Mouse (Mus musculus): ENCODE measurements around the gene Batf. TPM values are rescaled to one million over a fixed set of nuclear protein-coding genes. Genes with fewer than 3 reads are reported as not detected.

Batf gene
- polyA plus RNA-seq (2015; fragmentation: Nextera tagmentation; extraction: Ambion mirVana): 0.44 and 2.9 TPM in 2 replicates

DNA sequence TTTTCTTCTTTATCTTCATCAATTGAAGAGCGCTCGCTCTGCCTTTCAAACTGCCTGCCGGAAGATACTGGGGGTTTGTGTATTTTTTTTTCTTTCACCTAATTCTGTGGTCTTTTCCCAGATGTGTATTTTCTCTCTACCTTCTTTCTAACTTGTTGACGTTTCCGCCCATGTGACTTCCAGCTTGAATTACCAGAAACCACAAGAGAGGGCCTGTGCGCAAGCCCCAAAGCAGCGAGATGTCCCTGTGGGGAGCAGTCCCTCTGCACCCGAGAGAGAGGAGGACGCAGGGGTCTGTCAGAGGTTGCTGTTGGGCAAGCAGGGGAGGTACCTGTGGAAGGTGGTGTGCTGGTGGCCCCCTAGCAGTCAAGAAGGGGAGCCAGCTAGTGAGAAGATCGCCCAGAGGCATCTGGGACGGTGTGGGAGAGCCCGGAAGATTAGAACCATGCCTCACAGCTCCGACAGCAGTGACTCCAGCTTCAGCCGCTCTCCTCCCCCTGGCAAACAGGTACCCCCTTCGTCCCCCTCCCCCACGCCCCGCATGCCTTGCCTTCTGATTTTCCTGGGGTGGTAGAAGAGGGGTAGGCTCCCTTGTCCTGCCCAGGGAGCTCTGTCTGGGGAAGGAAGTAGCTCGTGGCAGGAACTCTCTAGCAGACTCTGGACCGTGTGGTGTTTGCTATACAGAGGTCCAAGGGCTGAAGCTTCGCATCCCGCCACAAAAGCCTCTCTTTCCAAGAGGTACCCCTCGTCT lies at the start of gene Batf:
TSS of gene Batf (plus strand) at position 204 of the 751 bp plus-strand sequence.
- WGBS: 53% methylated on average over 22 of the region's 22 CpGs
- no peak within 1 kb of the TSS for H3K27ac ChIP-seq (replicated peaks)
- 0 out of 2 replicates have a peak within 1 kb of the TSS, but pooled peaks have one; percentile 13 for H3K4me2 ChIP-seq
- H3K4me1 ChIP-seq: no peaks in the 10 kb centered on the region
- no peak within 1 kb of the TSS for H3K9ac ChIP-seq (replicated peaks)
- no peaks in the 10 kb centered on the region for H3K36me3 ChIP-seq
- no peak within 1 kb of the TSS for H3K4me3 ChIP-seq (replicated peaks)
- H3K9me3 ChIP-seq (replicated peaks): no peaks in the 10 kb centered on the region
- ATAC-seq (ENCODE audit: low FRiP score): no peak
- H3K27me3 ChIP-seq (replicated peaks): no peaks in the 10 kb centered on the region

DNA sequence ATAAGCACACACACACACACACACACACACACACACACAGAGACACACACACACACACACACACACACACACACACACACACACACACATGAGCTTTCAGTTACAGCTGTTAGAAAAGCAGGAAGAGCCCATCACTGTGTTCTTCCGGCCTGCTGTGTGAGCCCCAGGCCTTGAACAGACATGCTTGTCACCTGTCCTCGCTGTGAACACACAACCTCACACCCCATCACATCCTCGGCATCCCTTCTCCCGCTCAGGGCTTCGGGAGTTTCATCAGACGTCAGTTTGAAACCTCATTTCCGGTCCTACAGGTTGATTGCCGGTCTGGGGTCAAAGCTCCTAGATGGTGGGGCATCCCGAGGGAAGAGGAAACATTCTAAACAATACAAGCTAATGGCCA lies 48.5 kb upstream of the Batf start:
- Histone ChIP-seq H3K27ac (replicated peaks) (no peak overlapping the region), H3K4me3 (replicated peaks) (no peak overlapping the region), H3K27me3 (replicated peaks) (no peaks in the 10 kb centered on the region), H3K9ac (replicated peaks) (no peak overlapping the region), H3K36me3 (peaks cover 34% of the 10 kb centered on the region), H3K4me1 (peaks cover 20% of the 10 kb centered on the region), H3K9me3 (replicated peaks) (no peaks in the 10 kb centered on the region), H3K4me2 (no peak overlapping the region)
- ATAC-seq (ENCODE audit: low FRiP score): no peak
- 83% methylated on average over 9 of the region's 9 CpGs for WGBS

DNA sequence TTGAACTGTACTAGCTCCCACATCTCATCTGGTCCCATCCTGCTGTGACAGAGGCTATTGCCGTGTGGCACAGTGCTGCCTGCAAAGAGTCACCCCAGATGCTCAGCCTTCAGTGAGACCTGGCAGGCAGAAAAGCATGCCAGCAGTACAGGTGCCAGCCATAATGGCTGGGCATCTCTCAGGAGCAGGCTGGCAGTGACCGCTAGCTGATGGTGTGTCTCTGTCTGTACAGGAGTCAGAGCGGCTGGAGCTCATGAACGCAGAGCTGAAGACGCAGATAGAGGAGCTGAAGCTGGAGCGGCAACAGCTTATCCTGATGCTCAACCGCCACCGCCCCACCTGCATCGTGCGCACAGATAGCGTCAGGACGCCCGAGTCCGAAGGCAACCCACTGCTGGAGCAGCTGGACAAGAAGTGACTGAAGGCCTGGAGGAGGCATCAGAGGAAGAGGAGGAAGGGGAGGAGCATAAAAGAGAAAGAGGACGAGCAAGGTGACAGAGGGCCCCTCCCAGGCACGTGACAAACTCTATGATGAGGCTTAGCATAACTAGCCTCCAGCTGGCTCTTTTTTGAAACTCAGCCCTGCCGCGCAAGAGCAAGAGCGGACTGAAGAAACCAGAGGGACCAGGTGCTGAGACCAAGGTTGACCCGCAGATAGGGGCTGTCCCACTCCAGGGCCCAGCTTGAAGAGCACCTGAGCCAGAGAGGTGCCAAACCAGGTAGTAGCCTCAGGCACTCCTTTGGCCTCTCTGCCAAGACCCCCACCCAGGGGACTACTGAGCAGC lies 47.7 kb upstream of the Batf start:
- no peak for ATAC-seq (ENCODE audit: low FRiP score)

DNA sequence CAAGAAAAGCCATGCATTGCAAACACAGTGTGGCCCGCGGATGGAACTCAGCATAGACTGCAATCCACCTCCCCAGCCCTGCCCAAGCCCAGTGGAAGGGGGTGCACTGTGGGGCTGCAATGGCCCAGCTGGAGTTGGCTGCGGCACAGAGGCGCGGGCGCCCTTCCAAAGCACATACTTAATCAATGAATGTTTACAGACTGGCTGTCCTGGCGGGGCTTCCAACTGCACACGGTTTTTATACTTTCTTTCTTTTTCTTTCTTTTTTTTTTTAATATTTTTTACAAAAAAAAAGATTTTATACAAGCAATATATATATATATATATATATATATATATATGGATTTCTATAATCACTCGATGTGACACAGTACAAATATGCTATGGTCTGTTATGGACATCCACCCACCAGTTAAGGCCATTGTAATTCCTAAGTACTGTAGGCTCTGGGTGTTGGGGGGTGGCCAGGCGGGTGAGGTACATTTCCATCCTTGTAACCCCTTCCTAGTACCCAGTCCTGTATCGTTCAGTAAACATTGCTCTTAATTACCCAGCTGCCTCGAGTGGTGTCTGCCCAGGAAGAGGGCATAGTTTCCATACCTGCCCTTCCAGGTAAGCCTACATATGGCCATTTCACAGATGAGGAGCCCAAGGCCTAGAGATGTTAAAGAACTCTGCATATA lies 47.0 kb upstream of the Batf start:
- ATAC-seq (ENCODE audit: low FRiP score): peak; percentile 55
- 73% methylated on average over 12 of the region's 12 CpGs for WGBS
- Histone ChIP-seq H3K4me2 (no peak overlapping the region), H3K9me3 (replicated peaks) (no peaks in the 10 kb centered on the region), H3K27ac (replicated peaks) (0 out of 2 replicates have a peak overlapping the region, but pooled peaks have one; percentile 19), H3K4me3 (replicated peaks) (no peak overlapping the region), H3K9ac (replicated peaks) (no peak overlapping the region), H3K27me3 (replicated peaks) (no peaks in the 10 kb centered on the region), H3K36me3 (peaks cover 22% of the 10 kb centered on the region; the same call in 1 of the 2 replicates), H3K4me1 (peaks cover 20% of the 10 kb centered on the region)

More for the DNA sequence above, 47.7 kb upstream of the Batf start:
- H3K4me2 ChIP-seq: no peak overlapping the region
- H3K36me3 ChIP-seq: peaks cover 28% of the 10 kb centered on the region
- no peaks in the 10 kb centered on the region for H3K27me3 ChIP-seq (replicated peaks)
- no peaks in the 10 kb centered on the region for H3K9me3 ChIP-seq (replicated peaks)
- peaks cover 20% of the 10 kb centered on the region for H3K4me1 ChIP-seq
- 77% methylated on average over 20 of the region's 20 CpGs for WGBS
- H3K9ac ChIP-seq (replicated peaks): no peak overlapping the region
- no peak overlapping the region for H3K4me3 ChIP-seq (replicated peaks)
- H3K27ac ChIP-seq (replicated peaks): 0 out of 2 replicates have a peak overlapping the region, but pooled peaks have one; percentile 19

DNA sequence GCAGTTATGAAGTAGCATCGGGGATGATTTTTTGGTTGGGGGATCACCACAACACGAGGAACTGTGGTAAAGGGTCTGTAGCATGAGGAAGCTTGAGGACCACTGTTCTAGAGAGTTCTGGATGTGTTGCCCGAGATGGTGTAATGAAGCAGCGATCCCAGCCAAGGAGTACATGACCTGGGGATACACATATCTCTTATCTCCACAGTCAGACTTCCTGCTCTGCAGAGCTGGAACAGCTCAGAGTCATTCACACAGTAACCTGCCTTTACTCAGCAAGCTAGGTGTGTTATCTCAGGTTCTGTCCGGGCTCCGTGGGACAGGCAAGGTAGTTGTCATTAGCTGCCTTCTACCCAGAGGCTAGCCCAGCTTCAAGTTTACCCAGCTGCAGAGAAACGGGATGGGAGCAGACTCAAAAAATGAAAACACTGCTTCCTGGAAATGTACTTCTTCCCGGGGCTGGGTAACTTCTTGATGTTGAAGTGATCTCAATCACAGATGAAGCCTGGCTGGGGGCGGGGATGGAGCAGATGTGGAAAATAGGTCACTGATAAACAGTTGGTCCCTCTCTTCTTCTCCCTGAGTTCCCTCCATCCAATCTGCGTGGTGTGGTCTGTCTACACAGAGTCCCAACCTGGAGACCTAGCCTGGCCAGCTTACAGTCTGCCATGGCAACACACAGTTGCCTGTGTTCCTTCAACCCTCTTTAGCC lies 45.5 kb upstream of the Batf start:
- Histone ChIP-seq H3K9me3 (replicated peaks) (no peaks in the 10 kb centered on the region), H3K27me3 (replicated peaks) (no peaks in the 10 kb centered on the region), H3K4me3 (replicated peaks) (no peak overlapping the region), H3K4me1 (peaks cover 20% of the 10 kb centered on the region), H3K9ac (replicated peaks) (no peak overlapping the region), H3K27ac (replicated peaks) (no peak overlapping the region), H3K4me2 (no peak overlapping the region), H3K36me3 (peaks cover 14% of the 10 kb centered on the region; the same call in 1 of the 2 replicates)
- ATAC-seq (ENCODE audit: low FRiP score): no peak
- 90% methylated on average over 10 of the region's 10 CpGs for WGBS

GRCm38 (mm10) chr12:85641564-85641931 lies 44.9 kb upstream of the Batf start:
- 64% methylated on average over 4 of the region's 4 CpGs for WGBS
- H3K27ac ChIP-seq (replicated peaks): 0 out of 2 replicates have a peak overlapping the region, but pooled peaks have one; percentile 19

DNA sequence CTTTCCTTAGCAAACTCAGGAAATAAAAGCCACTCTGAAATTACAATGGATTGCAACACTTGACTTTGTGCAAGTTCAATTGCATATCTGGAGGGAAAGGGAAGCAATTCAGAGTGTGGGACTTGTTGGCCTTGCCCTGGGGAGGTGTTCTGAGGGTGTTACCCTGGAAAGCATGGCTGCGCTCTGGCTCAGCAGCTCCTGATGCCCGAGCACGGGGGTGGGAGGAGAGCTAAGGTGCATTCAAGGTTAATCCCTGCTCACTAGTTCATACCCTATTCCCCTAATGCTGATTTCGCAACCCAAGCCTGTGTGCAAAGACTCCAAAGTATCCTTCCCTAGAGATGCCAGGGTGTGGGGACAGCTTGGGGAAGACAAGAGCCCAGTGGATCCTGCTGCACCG lies 42.7 kb upstream of the Batf start:
- no peak overlapping the region for H3K9ac ChIP-seq (replicated peaks)
- H3K36me3 ChIP-seq: peaks cover 10% of the 10 kb centered on the region; the same call in 1 of the 2 replicates
- ATAC-seq (ENCODE audit: low FRiP score): no peak
- H3K27me3 ChIP-seq (replicated peaks): no peaks in the 10 kb centered on the region
- 75% methylated on average over 5 of the region's 5 CpGs for WGBS
- no peak overlapping the region for H3K27ac ChIP-seq (replicated peaks)
- no peak overlapping the region for H3K4me2 ChIP-seq
- H3K9me3 ChIP-seq (replicated peaks): no peaks in the 10 kb centered on the region
- peaks cover 19% of the 10 kb centered on the region for H3K4me1 ChIP-seq
- no peak overlapping the region for H3K4me3 ChIP-seq (replicated peaks)

More at GRCm38 (mm10) chr12:85641564-85641931, 44.9 kb upstream of the Batf start:
- no peaks in the 10 kb centered on the region for H3K27me3 ChIP-seq (replicated peaks)
- no peak overlapping the region for H3K4me2 ChIP-seq
- ATAC-seq (ENCODE audit: low FRiP score): no peak
- H3K9ac ChIP-seq (replicated peaks): no peak overlapping the region
- peaks cover 20% of the 10 kb centered on the region for H3K4me1 ChIP-seq
- H3K4me3 ChIP-seq (replicated peaks): no peak overlapping the region
- H3K9me3 ChIP-seq (replicated peaks): no peaks in the 10 kb centered on the region
- peaks cover 10% of the 10 kb centered on the region; the same call in 1 of the 2 replicates for H3K36me3 ChIP-seq

- Histone ChIP-seq H3K9me3 (replicated peaks) (no peaks in the 10 kb centered on the region), H3K4me1 (peaks cover 9% of the 10 kb centered on the region), H3K9ac (replicated peaks) (no peak overlapping the region), H3K4me2 (no peak overlapping the region), H3K27me3 (replicated peaks) (no peaks in the 10 kb centered on the region), H3K36me3 (no peaks in the 10 kb centered on the region), H3K4me3 (replicated peaks) (no peak overlapping the region), H3K27ac (replicated peaks) (no peak overlapping the region)
- no peak for ATAC-seq (ENCODE audit: low FRiP score)
- 97% methylated on average over 4 of the region's 4 CpGs for WGBS
These were observed 40.8 kb upstream of the Batf start for GRCm38 (mm10) chr12:85645664-85646063.

DNA sequence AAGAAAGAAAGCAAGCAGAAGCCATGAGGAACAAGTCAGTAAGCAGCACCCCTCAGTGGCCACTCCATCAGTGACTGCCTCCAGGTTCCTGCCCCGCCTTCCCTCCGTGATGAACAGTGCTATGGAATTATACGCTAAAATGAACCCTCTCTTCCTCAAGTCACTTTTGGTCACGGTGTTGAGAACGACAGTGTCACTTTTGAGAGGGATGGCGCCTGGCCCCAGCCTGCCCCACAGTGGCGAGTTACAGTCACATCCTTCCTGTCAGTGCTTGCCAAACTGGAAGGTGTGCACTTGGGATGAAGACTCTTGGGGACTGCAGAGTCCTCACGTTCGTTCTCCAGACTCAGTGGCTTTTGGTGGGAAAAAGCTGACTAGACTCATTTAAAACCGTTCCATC lies 39.1 kb upstream of the Batf start:
- no peaks in the 10 kb centered on the region for H3K9me3 ChIP-seq (replicated peaks)
- 37% methylated on average over 10 of the region's 10 CpGs for WGBS
- no peak for ATAC-seq (ENCODE audit: low FRiP score)

GRCm38 (mm10) chr12:85647955-85648354 lies 38.5 kb upstream of the Batf start:
- H3K9me3 ChIP-seq (replicated peaks): no peaks in the 10 kb centered on the region
- no peak overlapping the region for H3K9ac ChIP-seq (replicated peaks)
- ATAC-seq (ENCODE audit: low FRiP score): no peak
- H3K4me3 ChIP-seq (replicated peaks): no peak overlapping the region
- no peaks in the 10 kb centered on the region for H3K36me3 ChIP-seq
- H3K27me3 ChIP-seq (replicated peaks): no peaks in the 10 kb centered on the region
- WGBS: 97% methylated on average over 1 of the region's 1 CpGs
- no peak overlapping the region for H3K27ac ChIP-seq (replicated peaks)
- H3K4me2 ChIP-seq: no peak overlapping the region
- no peaks in the 10 kb centered on the region for H3K4me1 ChIP-seq

More for the DNA sequence above, 39.1 kb upstream of the Batf start:
- H3K4me1 ChIP-seq: no peaks in the 10 kb centered on the region
- H3K9ac ChIP-seq (replicated peaks): no peak overlapping the region
- no peaks in the 10 kb centered on the region for H3K36me3 ChIP-seq
- no peak overlapping the region for H3K4me2 ChIP-seq
- no peak overlapping the region for H3K27ac ChIP-seq (replicated peaks)
- no peaks in the 10 kb centered on the region for H3K27me3 ChIP-seq (replicated peaks)
- no peak overlapping the region for H3K4me3 ChIP-seq (replicated peaks)

DNA sequence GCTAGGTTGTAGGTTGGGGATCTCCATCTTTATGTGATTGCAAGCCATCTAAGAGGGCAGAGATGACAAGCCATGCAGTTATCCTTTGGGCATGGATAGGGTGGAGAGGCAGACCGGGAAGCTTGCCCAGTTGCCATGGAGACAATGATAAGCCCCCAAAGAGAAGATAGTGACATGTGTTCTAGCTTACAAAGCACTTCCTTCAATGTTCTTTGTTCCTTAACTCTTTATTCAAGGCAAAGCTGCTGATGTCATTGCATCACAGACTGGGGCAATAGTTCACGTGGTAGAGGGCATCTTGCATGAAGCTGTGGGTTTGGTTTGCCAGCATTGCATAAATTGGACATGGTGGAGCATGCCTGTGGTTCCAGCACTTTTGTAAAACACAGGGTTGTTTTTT lies 27.1 kb upstream of the Batf start:
- 35% methylated on average over 2 of the region's 2 CpGs for WGBS
- 0 out of 2 replicates have a peak, but pooled peaks have one; percentile 21 for ATAC-seq (ENCODE audit: low FRiP score)
- no peaks in the 10 kb centered on the region for H3K36me3 ChIP-seq

More for the DNA sequence above, 27.1 kb upstream of the Batf start:
- Histone ChIP-seq H3K4me1 (0 out of 2 replicates have a peak, but pooled peaks cover 8% of the 10 kb centered on the region), H3K27ac (replicated peaks) (no peak overlapping the region), H3K4me3 (replicated peaks) (no peak overlapping the region), H3K9ac (replicated peaks) (no peak overlapping the region), H3K4me2 (no peak overlapping the region), H3K27me3 (replicated peaks) (no peaks in the 10 kb centered on the region), H3K9me3 (replicated peaks) (no peaks in the 10 kb centered on the region)
